Mouse (Mus musculus) hematopoietic stem cell, adult 5-6 weeks (primary cell): ENCODE measurements around the gene Hmgcr. TPM values are rescaled to one million over a fixed set of nuclear protein-coding genes. Genes with fewer than 3 reads are reported as not detected.

Experiments
- total RNA-seq: library from RNA; stranded (forward); fragments of 172-1452, 232-1000 nt; gene quantifications from 2 replicates; pipeline ENCODE4 v1.2.3, GENCODE M21; 2017

Hmgcr gene
- total RNA-seq, 1 experiment from 2014 or later, result 75.0 TPM

Other genes starting within 250 kb of the Hmgcr start
- 0.25 TPM in 1 of 2 replicates, not detected in the other for gene Ankdd1b, start 199.7 kb downstream of the Hmgcr start, total RNA-seq
- not detected in 2 replicates for gene Gm17622, start 180.2 kb downstream of the Hmgcr start, total RNA-seq
- gene Polk, start 128.4 kb downstream of the Hmgcr start, total RNA-seq, result 14.5 and 20.4 TPM in 2 replicates
- gene Col4a3bp, start 128.3 kb downstream of the Hmgcr start, total RNA-seq, result 73.1 and 90.3 TPM in 2 replicates
- not detected in 2 replicates for gene Ankrd31, start 77.3 kb upstream of the Hmgcr start, total RNA-seq